Mouse (Mus musculus) hindbrain, embryonic 10.5 days (tissue): ENCODE measurements around the gene Arsg. TPM values are rescaled to one million over a fixed set of nuclear protein-coding genes. Genes with fewer than 3 reads are reported as not detected.

Source experiments
- DNase-seq: peaks from one replicate; pipeline ENCODE4 v3.0.0-alpha.2; 2017; ENCODE audit warnings: low spot score
- H3K27ac ChIP-seq: fragments of 300-500 bp; sonication (generic); 2 replicates; pipeline ENCODE4 v1.5.1; 2016; ENCODE audit warnings: mild to moderate bottlenecking, moderate library complexity
- H3K27me3 ChIP-seq: fragments of 300-500 bp; sonication (generic); 2 replicates; pipeline ENCODE4 v1.6.1; 2016; ENCODE audit warnings: mild to moderate bottlenecking; ENCODE audit not compliant: poor library complexity, insufficient read depth, severe bottlenecking
- H3K36me3 ChIP-seq: fragments of 300-500 bp; sonication (generic); 2 replicates; pipeline ENCODE4 v1.6.1; 2016; ENCODE audit warnings: mild to moderate bottlenecking, moderate library complexity
- H3K4me1 ChIP-seq: fragments of 300-500 bp; sonication (generic); replicated peaks from 2 replicates; pipeline ENCODE4 v1.6.1; 2016; ENCODE audit warnings: mild to moderate bottlenecking
- H3K4me3 ChIP-seq: fragments of 300-500 bp; sonication (generic); 2 replicates; pipeline ENCODE4 v1.5.1; 2016; ENCODE audit warnings: mild to moderate bottlenecking, moderate library complexity
- H3K9me3 ChIP-seq: fragments of 300-500 bp; sonication (generic); 2 replicates; pipeline ENCODE4 v1.6.1; 2016; ENCODE audit warnings: mild to moderate bottlenecking, moderate library complexity
- WGBS: fragments of 180-500 bp; shearing (Covaris S2); methylation state at CpG from one replicate; pipeline ENCODE4 v1.1.7; 2016; 5-methylcytosine and 5-hydroxymethylcytosine counted together
- polyA plus RNA-seq: library from polyadenylated mRNA; unstranded; fragments of >200 nt; fragmentation: Nextera tagmentation; extraction: Ambion mirVana; gene quantifications from 2 replicates; pipeline ENCODE4 v1.2.1, GENCODE M21; 2016

Gene Arsg
- polyA plus RNA-seq, 1 experiment from 2014 or later: 3.8 TPM

DNA sequence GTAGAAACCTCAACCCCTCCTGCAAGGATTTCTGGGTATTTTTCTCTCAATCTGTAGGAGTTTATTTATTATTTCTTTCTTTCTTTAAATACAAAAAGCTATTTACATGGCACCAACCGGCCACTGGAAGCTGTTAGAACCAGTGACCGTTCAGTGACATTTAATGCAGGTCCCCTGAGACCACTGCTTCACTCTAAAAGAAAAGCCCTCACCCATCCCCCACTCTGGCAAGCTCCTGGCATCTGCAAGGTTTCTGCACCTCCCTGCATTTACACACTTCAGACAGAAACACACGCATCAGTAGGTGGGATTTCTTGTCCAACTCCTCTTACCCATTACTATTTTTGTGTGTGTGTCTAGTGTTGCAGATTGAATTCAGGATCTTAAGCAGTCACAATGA is 33.9 kb downstream of the Arsg start:
- Histone ChIP-seq H3K27ac (no peak overlapping the region), H3K27me3 (no peaks in the 10 kb centered on the region), H3K4me3 (no peak overlapping the region), H3K9me3 (no peaks in the 10 kb centered on the region), H3K36me3 (no peaks in the 10 kb centered on the region), H3K4me1 (peaks cover 11% of the 10 kb centered on the region)
- WGBS: 43% methylated on average over 3 of the region's 3 CpGs
- DNase-seq: no peak

DNA sequence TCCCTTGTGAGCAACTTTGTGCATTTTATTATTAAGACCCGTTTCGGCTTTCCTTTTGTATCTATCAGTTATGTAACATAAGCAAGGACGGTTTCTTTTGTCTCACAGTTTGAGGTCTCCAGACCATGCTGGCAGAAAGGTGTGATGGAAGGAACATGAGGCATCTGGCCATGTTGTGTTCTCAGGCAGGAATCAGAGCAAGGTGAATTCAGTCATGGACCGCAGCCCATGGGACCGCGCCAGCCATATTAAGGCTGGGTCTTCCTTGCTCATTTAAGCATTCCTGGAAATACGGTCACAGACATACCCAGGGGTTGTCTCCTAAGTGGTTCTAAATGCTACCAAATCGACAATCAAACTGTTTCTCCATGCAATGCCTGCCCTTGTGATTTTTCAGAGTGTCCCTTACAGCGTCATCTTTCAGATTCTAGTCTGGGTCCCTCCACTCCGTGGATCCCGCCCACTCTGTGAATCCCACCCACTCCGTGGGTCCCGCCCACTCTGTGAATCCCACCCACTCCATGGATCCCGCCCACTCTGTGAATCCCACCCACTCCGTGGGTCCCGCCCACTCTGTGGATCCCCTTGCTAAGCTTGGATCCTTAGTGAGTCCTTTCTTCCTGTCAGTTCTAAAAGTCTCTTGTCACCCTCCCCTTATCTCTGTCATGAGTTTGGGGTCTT is 40.0 kb downstream of the Arsg start:
- 84% methylated on average over 16 of the region's 16 CpGs for WGBS
- no peak overlapping the region for H3K4me3 ChIP-seq
- H3K27me3 ChIP-seq: no peaks in the 10 kb centered on the region
- DNase-seq: no peak
- no peaks in the 10 kb centered on the region for H3K9me3 ChIP-seq
- no peak overlapping the region for H3K27ac ChIP-seq
- no peaks in the 10 kb centered on the region for H3K4me1 ChIP-seq
- no peaks in the 10 kb centered on the region for H3K36me3 ChIP-seq

GRCm38 (mm10) chr11:109514064-109514612 is 41.0 kb downstream of the Arsg start:
- H3K4me1 ChIP-seq: no peaks in the 10 kb centered on the region
- H3K36me3 ChIP-seq: no peaks in the 10 kb centered on the region
- H3K9me3 ChIP-seq: no peaks in the 10 kb centered on the region
- H3K4me3 ChIP-seq: no peak overlapping the region
- H3K27me3 ChIP-seq: no peaks in the 10 kb centered on the region
- no peak overlapping the region for H3K27ac ChIP-seq
- WGBS: 88% methylated on average over 3 of the region's 3 CpGs
- no peak for DNase-seq

GRCm38 (mm10) chr11:109517330-109517729 is 44.2 kb downstream of the Arsg start:
- Histone ChIP-seq H3K27me3 (no peaks in the 10 kb centered on the region), H3K4me3 (no peak overlapping the region), H3K27ac (no peak overlapping the region), H3K9me3 (no peaks in the 10 kb centered on the region), H3K36me3 (no peaks in the 10 kb centered on the region), H3K4me1 (peaks cover 10% of the 10 kb centered on the region)
- no peak for DNase-seq
- WGBS: 89% methylated on average over 11 of the region's 11 CpGs

DNA sequence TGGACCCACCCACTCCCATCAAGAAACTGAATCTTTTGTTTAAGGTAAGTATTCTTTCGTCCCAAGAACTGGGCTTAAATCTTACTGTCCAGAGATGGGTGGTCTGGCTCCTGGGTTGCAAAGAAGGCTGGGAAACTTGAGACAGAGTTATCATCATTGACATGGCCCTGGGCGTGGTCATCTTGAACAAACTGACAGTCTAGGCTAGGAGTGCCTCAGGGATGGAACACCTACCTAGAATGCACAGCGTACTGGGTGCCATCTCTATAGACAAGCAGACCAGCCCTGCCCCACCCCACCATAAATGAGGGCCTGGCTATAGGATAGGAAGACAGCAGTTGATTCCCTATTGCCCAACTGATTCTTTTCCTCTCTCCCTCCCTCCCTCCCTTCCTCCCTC is 44.6 kb downstream of the Arsg start:
- DNase-seq: no peak

GRCm38 (mm10) chr11:109520958-109521357 is 47.8 kb downstream of the Arsg start:
- H3K4me3 ChIP-seq: no peak overlapping the region
- H3K27ac ChIP-seq: peak overlapping the region; percentile 6; the same call in 1 of the 2 replicates
- no peaks in the 10 kb centered on the region for H3K27me3 ChIP-seq
- H3K9me3 ChIP-seq: no peaks in the 10 kb centered on the region
- peaks cover 10% of the 10 kb centered on the region for H3K4me1 ChIP-seq
- 47% methylated on average over 7 of the region's 7 CpGs for WGBS
- no peak for DNase-seq
- no peaks in the 10 kb centered on the region for H3K36me3 ChIP-seq

More for the DNA sequence above, 44.6 kb downstream of the Arsg start:
- no peak overlapping the region for H3K27ac ChIP-seq
- H3K9me3 ChIP-seq: no peaks in the 10 kb centered on the region
- H3K36me3 ChIP-seq: no peaks in the 10 kb centered on the region
- 86% methylated on average over 3 of the region's 3 CpGs for WGBS
- no peak overlapping the region for H3K4me3 ChIP-seq
- peaks cover 10% of the 10 kb centered on the region for H3K4me1 ChIP-seq
- no peaks in the 10 kb centered on the region for H3K27me3 ChIP-seq

- 95% methylated on average over 5 of the region's 5 CpGs for WGBS
- H3K27ac ChIP-seq: no peak overlapping the region
- H3K27me3 ChIP-seq: no peaks in the 10 kb centered on the region
- H3K9me3 ChIP-seq: no peaks in the 10 kb centered on the region
- DNase-seq: no peak
- H3K36me3 ChIP-seq: no peaks in the 10 kb centered on the region
- no peak overlapping the region for H3K4me3 ChIP-seq
- peaks cover 10% of the 10 kb centered on the region for H3K4me1 ChIP-seq
These were observed 51.7 kb downstream of the Arsg start for GRCm38 (mm10) chr11:109524869-109525268.

DNA sequence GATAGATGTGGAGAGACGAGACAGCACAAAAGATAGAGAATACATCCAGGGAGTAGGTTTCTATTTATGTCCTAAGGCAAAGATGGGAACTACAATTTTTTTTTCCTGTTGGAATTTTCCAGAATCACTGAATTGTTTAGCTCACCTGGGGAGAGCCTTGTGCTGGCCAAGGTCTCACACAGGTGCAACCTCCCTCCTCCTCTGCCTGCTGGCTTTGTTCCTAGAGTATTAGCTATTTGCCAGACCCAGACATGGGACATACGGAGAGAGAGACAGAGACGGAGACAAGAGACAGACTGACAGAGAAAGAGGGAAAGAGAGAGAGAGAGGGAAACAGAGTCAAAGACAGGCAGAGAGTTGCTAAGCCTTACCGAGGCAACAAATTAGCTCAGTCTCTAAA is 52.4 kb downstream of the Arsg start:
- DNase-seq: no peak
- Histone ChIP-seq H3K27me3 (no peaks in the 10 kb centered on the region), H3K27ac (no peak overlapping the region), H3K9me3 (no peaks in the 10 kb centered on the region), H3K4me1 (peaks cover 10% of the 10 kb centered on the region), H3K4me3 (no peak overlapping the region), H3K36me3 (no peaks in the 10 kb centered on the region)
- 84% methylated on average over 4 of the region's 4 CpGs for WGBS

GRCm38 (mm10) chr11:109530030-109530429 is 56.9 kb downstream of the Arsg start:
- Histone ChIP-seq H3K27ac (no peak overlapping the region), H3K36me3 (no peaks in the 10 kb centered on the region), H3K4me3 (no peak overlapping the region), H3K27me3 (no peaks in the 10 kb centered on the region), H3K4me1 (no peaks in the 10 kb centered on the region), H3K9me3 (no peaks in the 10 kb centered on the region)
- WGBS: 86% methylated on average over 4 of the region's 4 CpGs
- no peak for DNase-seq

DNA sequence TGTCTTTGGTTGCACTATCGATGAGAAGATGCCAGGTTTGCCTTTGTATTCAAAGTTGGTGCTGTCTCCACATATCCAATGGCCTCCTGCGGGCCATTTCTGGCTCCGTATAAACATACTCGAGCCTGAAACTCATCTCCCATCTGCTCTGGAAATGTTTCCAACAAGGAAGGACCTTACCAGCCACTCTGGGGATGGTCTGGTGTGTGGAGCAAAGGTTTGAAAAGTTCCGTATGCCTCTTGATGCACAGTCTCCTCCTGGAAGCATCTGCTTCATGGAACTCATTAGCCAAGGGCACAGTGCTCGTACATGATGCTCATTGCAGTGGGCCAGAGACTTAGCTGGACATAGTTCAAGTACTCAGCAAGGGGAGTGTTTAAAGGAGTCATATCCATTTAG is 62.8 kb downstream of the Arsg start:
- no peak overlapping the region for H3K4me3 ChIP-seq
- H3K9me3 ChIP-seq: no peaks in the 10 kb centered on the region
- WGBS: 91% methylated on average over 6 of the region's 6 CpGs
- no peaks in the 10 kb centered on the region for H3K36me3 ChIP-seq
- no peak for DNase-seq
- no peak overlapping the region for H3K27ac ChIP-seq
- H3K4me1 ChIP-seq: peaks cover 12% of the 10 kb centered on the region
- H3K27me3 ChIP-seq: no peaks in the 10 kb centered on the region

DNA sequence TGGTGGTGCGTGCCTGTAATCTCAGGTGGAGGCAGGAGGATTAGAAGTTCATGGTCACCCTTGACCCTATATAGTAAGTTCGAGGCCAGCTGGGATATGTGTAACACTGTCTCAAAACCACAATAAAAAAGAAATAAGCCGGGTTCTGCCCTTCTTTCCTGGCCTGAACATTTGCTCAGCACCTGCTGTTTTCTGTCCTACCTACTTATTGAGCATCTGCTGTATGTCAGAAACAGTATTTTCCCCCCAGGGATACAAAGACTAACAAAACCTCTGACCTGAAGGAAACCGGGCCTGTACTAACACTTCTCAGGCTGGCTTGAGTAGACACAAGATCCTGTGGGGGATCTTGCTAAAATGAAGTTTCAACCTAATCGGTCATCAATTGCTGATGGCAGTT is 63.8 kb downstream of the Arsg start:
- Histone ChIP-seq H3K4me3 (no peak overlapping the region), H3K27me3 (no peaks in the 10 kb centered on the region), H3K9me3 (no peaks in the 10 kb centered on the region), H3K4me1 (peaks cover 12% of the 10 kb centered on the region), H3K27ac (no peak overlapping the region), H3K36me3 (no peaks in the 10 kb centered on the region)
- WGBS: 80% methylated on average over 5 of the region's 5 CpGs
- no peak for DNase-seq

DNA sequence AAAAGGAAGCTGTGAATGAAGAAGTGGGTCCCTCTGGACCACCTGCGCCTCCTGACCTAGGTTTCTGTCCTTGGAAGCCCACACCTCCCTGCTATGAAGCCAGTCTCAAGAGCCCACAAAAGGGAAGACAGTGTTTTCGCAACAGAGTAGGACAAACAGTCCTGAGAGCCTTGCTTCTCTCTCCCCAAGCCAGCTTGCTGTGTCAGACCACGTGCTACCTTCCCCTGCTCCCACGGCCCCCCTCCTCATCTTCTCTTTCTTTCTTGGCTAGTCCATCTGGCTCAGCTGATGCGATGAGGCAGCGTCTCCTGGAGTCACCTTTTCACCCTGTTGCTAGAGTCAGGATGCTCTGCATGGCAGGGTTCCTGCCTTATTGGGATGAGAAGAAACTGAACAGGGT is 66.1 kb downstream of the Arsg start:
- 46% methylated on average over 6 of the region's 6 CpGs for WGBS
- Histone ChIP-seq H3K27ac (peak overlapping the region; percentile 62), H3K9me3 (no peaks in the 10 kb centered on the region), H3K36me3 (no peaks in the 10 kb centered on the region), H3K4me3 (no peak overlapping the region), H3K4me1 (peaks cover 15% of the 10 kb centered on the region), H3K27me3 (no peaks in the 10 kb centered on the region)
- DNase-seq: peak; percentile 26

DNA sequence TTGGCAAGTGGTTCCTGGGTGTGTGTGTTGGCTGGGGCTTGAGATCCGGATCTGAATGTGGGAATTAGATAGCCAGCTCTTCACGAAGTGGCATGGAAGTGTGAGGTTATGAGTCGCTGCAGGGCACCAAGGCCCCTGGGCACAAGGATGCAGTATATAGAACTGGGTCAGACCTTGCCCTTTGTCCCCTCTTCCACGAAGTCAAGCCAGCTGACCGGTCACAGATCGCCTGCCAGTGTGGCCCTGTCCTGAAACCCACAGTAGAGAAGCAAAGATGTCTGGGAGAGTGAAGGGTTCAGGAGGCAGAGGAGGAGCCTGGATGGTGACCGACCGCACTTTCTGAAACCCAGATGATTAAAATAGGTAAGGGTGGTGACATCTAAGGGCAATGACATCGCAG is 70.3 kb downstream of the Arsg start:
- Histone ChIP-seq H3K27ac (0 out of 2 replicates have a peak overlapping the region, but pooled peaks have one; percentile 18), H3K9me3 (no peaks in the 10 kb centered on the region), H3K4me1 (peaks cover 35% of the 10 kb centered on the region), H3K4me3 (no peak overlapping the region), H3K36me3 (no peaks in the 10 kb centered on the region), H3K27me3 (no peaks in the 10 kb centered on the region)
- no peak for DNase-seq
- WGBS: 85% methylated on average over 9 of the region's 9 CpGs
